Mouse (Mus musculus) testis, adult 2 months (tissue): ENCODE measurements around the gene Vav1. TPM values are rescaled to one million over a fixed set of nuclear protein-coding genes. Genes with fewer than 3 reads are reported as not detected.
"Not testable (repeated sequence)": the region's sequence is repeated elsewhere in the genome, so short reads cannot be mapped to it uniquely, and the experiment has no call there.

Source experiments
- H3K27ac ChIP-seq: fragments of 200-500 bp; 2 replicates; pipeline ENCODE4 v1.5.1; 2012; ENCODE audit warnings: low read depth, low read length; ENCODE audit not compliant: control insufficient read depth, insufficient read depth
- H3K27me3 ChIP-seq: fragments of 200-500 bp; 2 replicates; pipeline ENCODE4 v1.6.1; 2012; ENCODE audit warnings: mild to moderate bottlenecking, low read length, moderate library complexity; ENCODE audit not compliant: control insufficient read depth, insufficient read depth
- H3K36me3 ChIP-seq: fragments of 200-500 bp; 2 replicates; pipeline ENCODE4 v1.6.1; 2012; ENCODE audit warnings: mild to moderate bottlenecking, low read length; ENCODE audit not compliant: control insufficient read depth, insufficient read depth
- H3K4me1 ChIP-seq: fragments of 200-500 bp; 2 replicates; pipeline ENCODE4 v1.6.1; 2012; ENCODE audit warnings: low read length; ENCODE audit not compliant: control insufficient read depth, insufficient read depth
- H3K4me3 ChIP-seq: fragments of 200-500 bp; 2 replicates; pipeline ENCODE4 v1.5.1; 2012; ENCODE audit warnings: low read depth, mild to moderate bottlenecking, low read length, moderate library complexity, mixed read lengths; ENCODE audit not compliant: control insufficient read depth
- CTCF ChIP-seq: fragments of 200-500 bp; IDR thresholded peaks from 2 replicates; pipeline ENCODE4 v1.5.1; 2012; ENCODE audit warnings: low read depth, mild to moderate bottlenecking, inconsistent platforms, low read length, moderate library complexity; ENCODE audit not compliant: control insufficient read depth, insufficient read depth, insufficient replicate concordance
- POLR2A ChIP-seq: fragments of 200-500 bp; IDR thresholded peaks from 2 replicates; pipeline ENCODE4 v1.6.1; 2012; ENCODE audit warnings: low read depth, mild to moderate bottlenecking, inconsistent platforms, low read length, moderate library complexity; ENCODE audit not compliant: control insufficient read depth
- polyA plus RNA-seq: library from polyadenylated mRNA; depleted of rRNA; stranded (reverse); fragments of >200 nt; gene quantifications from 2 replicates; pipeline ENCODE4 v1.2.3, GENCODE M21; 2012

The Vav1 gene
- polyA plus RNA-seq, 1 experiment: 8.4 TPM

DNA sequence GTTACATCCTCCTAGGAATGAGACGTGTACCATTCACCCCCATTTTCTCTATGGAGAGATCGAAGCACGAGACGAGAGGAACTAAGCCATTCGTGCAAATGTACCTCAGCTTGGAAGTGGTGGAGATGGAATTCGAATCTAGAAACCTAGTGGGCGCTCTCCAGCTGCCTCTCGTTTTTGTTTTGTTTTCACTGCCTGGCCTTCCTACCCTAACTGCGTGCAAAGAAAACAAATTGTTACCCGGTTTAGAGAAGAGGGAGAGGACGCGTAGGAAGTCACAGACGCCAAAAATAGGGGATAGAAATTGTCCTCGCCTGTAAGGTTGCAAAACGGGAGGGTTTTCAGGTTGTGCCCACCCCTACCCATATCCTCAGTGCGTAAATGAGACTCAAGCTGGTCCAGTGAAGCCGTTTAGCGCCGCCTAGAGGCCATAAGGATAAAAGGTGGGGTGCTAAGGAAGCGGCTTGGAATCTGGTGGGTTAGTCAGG, 2.2 kb upstream of the Vav1 start:
- Histone ChIP-seq H3K4me1 (peaks cover 21% of the 10 kb centered on the region), H3K27ac (peak overlapping the region; percentile 37), H3K4me3 (peak overlapping the region; percentile 77), H3K36me3 (no peaks in the 10 kb centered on the region), H3K27me3 (no peaks in the 10 kb centered on the region)
- TF ChIP-seq POLR2A (no peak), CTCF (peak; percentile 76)

DNA sequence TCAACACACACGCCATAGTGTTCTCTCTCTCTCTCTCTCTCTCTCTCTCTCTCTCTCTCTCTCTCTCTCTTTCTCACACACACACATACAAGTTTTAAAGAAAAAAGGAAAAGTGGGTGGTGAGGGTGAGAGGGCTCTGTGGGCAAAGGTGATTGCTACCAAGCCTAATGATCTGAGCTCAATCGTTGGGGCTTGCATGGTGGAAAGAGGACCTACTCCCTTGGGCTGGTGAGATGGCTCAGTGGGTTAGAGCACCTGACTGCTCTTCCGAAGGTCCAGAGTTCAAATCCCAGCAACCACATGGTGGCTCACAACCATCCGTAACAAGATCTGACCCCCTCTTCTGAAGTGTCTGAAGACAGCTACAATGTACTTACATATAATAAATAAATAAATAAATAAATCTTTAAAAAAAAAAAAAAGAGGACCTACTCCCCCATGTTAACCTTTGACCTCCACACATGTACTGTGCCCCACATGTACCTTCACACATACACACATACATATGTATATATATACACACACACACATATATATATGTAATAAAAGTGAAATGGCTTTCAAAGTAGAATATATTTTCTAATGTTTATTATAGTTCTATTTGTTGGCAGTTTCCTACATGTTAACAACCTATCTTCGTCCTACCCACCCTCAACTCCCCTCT, 1.2 kb upstream of the Vav1 start:
- not testable (repeated sequence) for H3K36me3 ChIP-seq, H3K27me3 ChIP-seq, H3K27ac ChIP-seq, H3K4me3 ChIP-seq
- H3K4me1 ChIP-seq: peaks cover 21% of the 10 kb centered on the region

DNA sequence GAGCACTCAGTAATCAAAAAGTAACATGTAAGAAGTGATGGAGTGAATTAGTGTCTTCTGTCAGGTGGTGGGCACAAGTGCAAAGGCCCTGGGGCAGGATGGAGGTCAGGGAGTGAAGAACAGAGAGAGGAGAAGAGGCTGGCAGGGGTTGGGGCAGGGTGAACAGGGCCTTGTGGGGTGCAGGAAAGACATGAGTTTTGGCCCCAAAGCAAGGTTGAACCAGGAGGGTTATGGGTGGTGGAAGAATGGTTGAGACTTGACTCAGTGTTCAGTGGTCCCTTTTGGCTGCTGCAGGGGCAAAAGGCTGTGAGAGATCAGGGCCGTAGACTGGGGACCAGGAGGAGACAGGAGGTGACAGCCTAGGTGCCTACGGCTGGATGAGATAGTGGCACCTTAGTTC, 363 bp upstream of the Vav1 start:
- Histone ChIP-seq H3K27me3 (no peaks in the 10 kb centered on the region), H3K36me3 (no peaks in the 10 kb centered on the region), H3K4me1 (peaks cover 21% of the 10 kb centered on the region), H3K4me3 (no peak overlapping the region), H3K27ac (no peak overlapping the region)
- TF ChIP-seq POLR2A: no peak
- no peak for TF ChIP-seq CTCF

DNA sequence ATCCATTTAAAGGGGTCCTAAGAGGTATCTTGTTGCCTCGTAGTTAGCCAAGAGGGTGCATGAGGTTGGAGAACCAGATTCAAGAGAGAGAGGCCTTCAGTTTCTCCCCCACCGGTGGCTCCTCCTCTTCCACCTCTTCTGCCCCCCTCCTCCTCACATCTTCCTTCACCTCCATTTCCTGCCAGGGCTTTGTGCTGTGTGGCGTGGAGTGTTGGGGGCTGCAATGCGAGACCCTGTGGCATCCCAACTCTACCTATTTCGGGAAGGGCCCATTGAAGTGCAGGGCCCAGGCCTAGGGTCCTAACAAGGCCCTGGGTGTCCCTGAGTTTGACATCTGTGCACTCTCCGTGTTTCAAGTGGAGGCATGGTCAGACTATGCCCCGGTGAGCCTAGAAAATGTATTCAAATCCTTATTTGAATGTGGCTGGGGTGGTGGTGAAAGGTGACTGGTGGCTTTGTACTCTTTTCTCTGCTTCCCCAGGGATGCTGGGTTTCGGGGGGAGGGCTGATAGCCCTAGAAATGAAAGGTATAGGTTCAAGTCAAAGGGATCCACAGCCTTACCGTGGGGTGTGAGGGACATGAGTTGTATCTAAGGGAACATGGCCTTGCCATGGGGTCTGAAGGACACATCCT, 808 bp downstream of the Vav1 start:
- Histone ChIP-seq H3K36me3 (no peaks in the 10 kb centered on the region), H3K27me3 (no peaks in the 10 kb centered on the region), H3K4me3 (no peak overlapping the region), H3K27ac (no peak overlapping the region), H3K4me1 (peaks cover 21% of the 10 kb centered on the region)
- TF ChIP-seq CTCF: no peak
- no peak for TF ChIP-seq POLR2A

DNA sequence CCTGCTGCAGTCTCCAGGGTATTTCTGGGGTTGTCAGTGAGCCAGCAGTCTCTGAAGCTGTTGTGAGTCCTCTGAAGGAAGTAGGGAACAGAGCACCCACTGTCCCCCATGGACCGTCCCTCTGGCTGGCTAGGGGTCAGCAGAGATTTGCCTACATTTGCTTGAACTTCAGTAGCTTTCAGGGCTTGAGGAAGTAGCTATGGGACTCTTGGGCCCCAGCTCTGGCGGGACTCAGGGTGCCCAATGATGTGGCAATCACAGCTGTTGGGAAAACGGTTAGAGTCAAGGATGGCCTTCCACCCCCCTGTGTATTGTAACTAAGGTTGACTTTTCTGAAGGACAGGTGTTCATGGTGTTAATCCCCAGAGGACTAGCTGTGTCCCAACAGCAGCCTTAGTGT, 1.5 kb downstream of the Vav1 start:
- H3K4me1 ChIP-seq: peaks cover 15% of the 10 kb centered on the region
- H3K27me3 ChIP-seq: no peaks in the 10 kb centered on the region
- no peaks in the 10 kb centered on the region for H3K36me3 ChIP-seq
- H3K27ac ChIP-seq: no peak overlapping the region
- TF ChIP-seq CTCF (no peak), POLR2A (no peak)
- H3K4me3 ChIP-seq: no peak overlapping the region

DNA sequence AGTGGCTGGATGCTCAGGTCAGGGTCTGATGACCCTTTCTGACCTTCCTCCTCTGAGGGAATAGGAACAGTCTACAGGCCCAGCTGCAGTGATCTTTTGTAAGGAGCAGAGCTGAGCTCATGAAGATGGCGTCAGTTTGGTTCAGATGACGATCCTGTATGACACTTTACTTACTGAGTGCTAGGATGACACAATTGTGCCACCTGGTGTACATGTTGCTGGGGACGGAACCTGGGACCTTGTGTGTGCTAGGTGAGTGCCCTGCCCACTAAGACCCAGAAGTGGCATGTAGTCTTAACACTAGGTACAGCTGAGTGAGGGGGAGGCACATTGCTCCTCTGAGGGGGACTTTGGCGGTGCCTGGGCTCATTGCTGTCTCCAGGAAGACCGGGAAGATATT, 5.0 kb downstream of the Vav1 start:
- H3K27me3 ChIP-seq: no peaks in the 10 kb centered on the region
- no peak overlapping the region for H3K27ac ChIP-seq
- H3K4me1 ChIP-seq: peaks cover 4% of the 10 kb centered on the region
- TF ChIP-seq POLR2A (no peak), CTCF (no peak)
- no peaks in the 10 kb centered on the region for H3K36me3 ChIP-seq
- H3K4me3 ChIP-seq: no peak overlapping the region

DNA sequence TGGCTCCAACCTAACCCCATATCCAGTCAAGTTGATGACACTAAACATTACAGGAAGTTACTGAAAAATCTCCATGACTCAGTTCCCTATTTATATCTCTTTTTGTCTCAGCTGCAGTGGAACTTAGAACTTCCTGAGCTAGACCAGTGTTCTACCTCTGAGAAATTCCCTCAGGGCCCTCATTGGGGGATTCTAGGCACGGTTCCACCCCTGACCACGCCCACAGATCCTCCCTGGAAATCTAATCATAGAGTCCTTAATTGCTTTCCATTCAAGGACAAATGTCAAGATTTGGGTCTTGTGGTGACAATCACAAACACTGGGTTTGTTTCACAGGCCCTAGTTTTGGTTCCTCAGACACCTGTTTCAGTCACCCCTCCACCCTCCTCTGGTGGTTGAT, 6.2 kb downstream of the Vav1 start:
- Histone ChIP-seq H3K27me3 (no peaks in the 10 kb centered on the region), H3K4me3 (no peak overlapping the region), H3K4me1 (no peaks in the 10 kb centered on the region), H3K36me3 (no peaks in the 10 kb centered on the region), H3K27ac (no peak overlapping the region)
- TF ChIP-seq CTCF: no peak
- no peak for TF ChIP-seq POLR2A
